Comparison of ENCODE assay signal across 21 mouse cellular contexts in the genomic region with DNA sequence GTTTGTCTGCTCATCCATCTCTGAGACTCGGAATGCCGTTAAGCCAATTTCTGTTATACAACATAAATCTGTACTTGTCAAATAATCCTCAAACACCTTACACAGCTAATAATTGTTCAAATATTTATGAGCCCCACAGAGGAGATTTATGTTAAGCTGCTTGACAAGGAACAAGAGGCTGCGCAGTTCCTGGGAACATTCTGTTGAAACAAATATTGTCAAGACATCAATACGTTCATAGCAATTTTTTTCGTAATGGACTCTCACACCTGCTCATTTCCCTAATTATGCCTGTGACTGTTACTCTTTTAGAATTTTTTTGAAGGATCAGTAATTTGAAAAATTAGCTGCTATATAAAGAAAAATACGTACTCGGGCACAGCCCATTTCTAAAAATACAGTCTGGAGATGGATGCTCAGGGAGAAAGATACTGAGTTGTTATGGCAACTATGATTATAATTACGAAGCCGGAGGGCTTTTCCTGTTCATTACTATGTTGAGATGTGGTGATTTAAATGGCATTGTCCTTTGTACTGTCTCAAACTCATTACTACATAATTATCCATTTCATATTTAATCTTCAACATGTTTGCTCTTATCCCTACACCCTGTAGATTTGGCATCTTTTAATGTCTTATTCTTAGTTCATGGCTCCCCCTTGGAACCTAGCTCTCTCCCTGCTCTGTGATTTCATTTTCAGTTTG. TPM values are rescaled to one million over a fixed set of nuclear protein-coding genes. Genes with fewer than 3 reads are reported as not detected.
DNase-seq lines count a peak whose midpoint lies in the region; ATAC-seq and TF ChIP-seq lines count a peak whose summit lies in the region.
"Had no signal": no experiment of that assay in that cellular context is flagged by ENCODE, and none has a peak within 500 bp of the region (broad histone marks: within the 10 kb centered on the region; RNA-seq: fewer than 3 reads in every experiment).

No protein-coding gene starts in this region.

- peak; percentile 64 for ATAC-seq in forebrain, embryonic 14.5 days
- peak; percentile 43; the same call in 1 of the 2 replicates for ATAC-seq in hindbrain, embryonic 15.5 days (ENCODE audit: low FRiP score, low read depth)
- ATAC-seq in neural tube, embryonic 15.5 days (ENCODE audit: low FRiP score), result peak; percentile 58
- ATAC-seq: inflammation-experienced regulatory T-cells, adult 6 months; liver, embryonic 12.5 days had no signal

- no peak for TF ChIP-seq CTCF in left cerebral cortex, adult 2 months (IDR thresholded peaks at IDR 0.05)

- H3K9ac ChIP-seq in forebrain, embryonic 14.5 days (ENCODE audit: low read length), result no peak overlapping the region
- no peak overlapping the region for H3K9ac ChIP-seq in hindbrain, embryonic 15.5 days
- no peak overlapping the region for H3K9ac ChIP-seq in neural tube, embryonic 15.5 days (replicated peaks)
- H3K9ac ChIP-seq: limb, embryonic 12.5 days; liver, embryonic 12.5 days had no signal

- H3K27ac ChIP-seq in left cerebral cortex, adult 2 months, result peak overlapping the region; percentile 13; the same call in 1 of the 2 replicates
- H3K27ac ChIP-seq in forebrain, embryonic 14.5 days (ENCODE audit: low read depth, low read length), result peak overlapping the region; percentile 22; the same call in 1 of the 2 replicates
- peak overlapping the region; percentile 71 for H3K27ac ChIP-seq in hindbrain, embryonic 15.5 days (replicated peaks)
- H3K27ac ChIP-seq in neural tube, embryonic 15.5 days (replicated peaks), result peak overlapping the region; percentile 77
- H3K27ac ChIP-seq in limb, embryonic 10.5 days, result no peak overlapping the region
- H3K27ac ChIP-seq: limb, embryonic 12.5 days; liver, embryonic 12.5 days had no signal

- intact Hi-C loops in left cerebral cortex, adult 2 months (cut with DNase I), result no loop called here
- intact Hi-C loops in left cerebral cortex, postnatal 36 days (cut with DNase I), result loop anchor here (5.0 kb wide), 1 partner anchor 54 kb away; no protein-coding TSS in a partner anchor

- peaks cover 15% of the 10 kb centered on the region for H3K4me1 ChIP-seq in forebrain, embryonic 14.5 days (ENCODE audit: control insufficient read depth, insufficient read depth, low read length)
- H3K4me1 ChIP-seq in hindbrain, embryonic 15.5 days (replicated peaks), result peaks cover 38% of the 10 kb centered on the region
- peaks cover 26% of the 10 kb centered on the region for H3K4me1 ChIP-seq in neural tube, embryonic 15.5 days
- peaks cover 12% of the 10 kb centered on the region for H3K4me1 ChIP-seq in limb, embryonic 10.5 days
- H3K4me1 ChIP-seq: liver, embryonic 12.5 days; megakaryocyte, embryonic 14.5 days had no signal

- no peak overlapping the region for H3K4me3 ChIP-seq in left cerebral cortex, adult 2 months
- no peak overlapping the region for H3K4me3 ChIP-seq in forebrain, embryonic 14.5 days (ENCODE audit: low read depth, low read length)
- no peak overlapping the region for H3K4me3 ChIP-seq in hindbrain, embryonic 15.5 days
- no peak overlapping the region for H3K4me3 ChIP-seq in neural tube, embryonic 15.5 days (replicated peaks)
- no peak overlapping the region for H3K4me3 ChIP-seq in limb, embryonic 10.5 days
- H3K4me3 ChIP-seq: limb, embryonic 12.5 days; liver, embryonic 12.5 days; megakaryocyte, embryonic 14.5 days; myocyte had no signal

- no peak for DNase-seq in left cerebral cortex, adult 2 months (ENCODE audit: extremely low spot score in 1 of 2, low spot score in 2 of 2)
- DNase-seq in left cerebral cortex, postnatal 36 days (ENCODE audit: low spot score in 2 of 2), result no peak
- DNase-seq in forebrain, embryonic 14.5 days (ENCODE audit: low spot score), result peak; percentile 70
- DNase-seq in limb, embryonic 10.5 days (ENCODE audit: low spot score), result no peak
- no peak for DNase-seq in kidney, postnatal 4 days
- DNase-seq: adrenal gland, adult 2 months; cerebellum, adult 9-11 months; heart, postnatal 10 days; kidney, adult 8-10 months; kidney, postnatal 14 days; lung, adult 2 months; thymus, postnatal 14 days had no signal

- H3K27me3 ChIP-seq in forebrain, embryonic 14.5 days (replicated peaks; ENCODE audit: control insufficient read depth, insufficient read depth, low read length), result peaks cover 4% of the 10 kb centered on the region; the same call in 1 of the 2 replicates
- H3K27me3 ChIP-seq in hindbrain, embryonic 15.5 days, result 0 out of 2 replicates have a peak, but pooled peaks cover 17% of the 10 kb centered on the region
- peaks cover 16% of the 10 kb centered on the region for H3K27me3 ChIP-seq in neural tube, embryonic 15.5 days (replicated peaks)
- H3K27me3 ChIP-seq in limb, embryonic 10.5 days (ENCODE audit: low read depth, poor library complexity, severe bottlenecking), result peaks cover 41% of the 10 kb centered on the region

- 70% methylated on average over 9 of the region's 9 CpGs for WGBS in forebrain, embryonic 14.5 days
- WGBS in hindbrain, embryonic 15.5 days, result 47% methylated on average over 9 of the region's 9 CpGs
- WGBS in neural tube, embryonic 15.5 days, result 38% methylated on average over 9 of the region's 9 CpGs
- 91% methylated on average over 9 of the region's 9 CpGs for WGBS in limb, embryonic 10.5 days

- no peak overlapping the region for H3K4me2 ChIP-seq in forebrain, embryonic 14.5 days (ENCODE audit: low read length)
- H3K4me2 ChIP-seq in hindbrain, embryonic 15.5 days, result no peak overlapping the region
- H3K4me2 ChIP-seq in neural tube, embryonic 15.5 days, result no peak overlapping the region; the same call in 1 of the 2 replicates
- H3K4me2 ChIP-seq: heart, embryonic 11.5 days; limb, embryonic 12.5 days; liver, embryonic 12.5 days had no signal

- no peaks in the 10 kb centered on the region for H3K9me3 ChIP-seq in forebrain, embryonic 14.5 days (replicated peaks; ENCODE audit: control insufficient read depth, low read length)
- H3K9me3 ChIP-seq in hindbrain, embryonic 15.5 days, result no peaks in the 10 kb centered on the region
- no peaks in the 10 kb centered on the region for H3K9me3 ChIP-seq in neural tube, embryonic 15.5 days (replicated peaks)
- no peaks in the 10 kb centered on the region for H3K9me3 ChIP-seq in limb, embryonic 10.5 days (replicated peaks)
- H3K9me3 ChIP-seq: limb, embryonic 12.5 days; liver, embryonic 12.5 days; megakaryocyte, embryonic 14.5 days had no signal

- H3K36me3 ChIP-seq in forebrain, embryonic 14.5 days (ENCODE audit: control insufficient read depth, insufficient read depth, low read length), result no peaks in the 10 kb centered on the region
- no peaks in the 10 kb centered on the region for H3K36me3 ChIP-seq in hindbrain, embryonic 15.5 days
- no peaks in the 10 kb centered on the region for H3K36me3 ChIP-seq in neural tube, embryonic 15.5 days
- H3K36me3 ChIP-seq in limb, embryonic 10.5 days, result no peaks in the 10 kb centered on the region
- H3K36me3 ChIP-seq: limb, embryonic 12.5 days; liver, embryonic 12.5 days had no signal

RNA-seq across cellular contexts. Expression of a gene that starts 3.9 kb away (rescaled TPM):
- total RNA-seq in left cerebral cortex, adult 2 months (2021), result 1 to 10 TPM; 3.7 to 3.9 TPM
- total RNA-seq in left cerebral cortex, postnatal 36 days (2021), result 1 to 10 TPM; 2.8 to 5.6 TPM
- 1.2 and 1.6 TPM in 2 replicates for polyA plus RNA-seq in forebrain, embryonic 14.5 days (2014; fragmentation: Nextera tagmentation; extraction: Ambion mirVana)
- 0.82 and 1.4 TPM in 2 replicates for polyA plus RNA-seq in hindbrain, embryonic 15.5 days (2015; fragmentation: Nextera tagmentation; extraction: Ambion mirVana)
- 1.3 and 1.4 TPM in 2 replicates for polyA plus RNA-seq in neural tube, embryonic 15.5 days (2015; fragmentation: Nextera tagmentation; extraction: Ambion mirVana)
- 0.11 and 0.49 TPM in 2 replicates for polyA plus RNA-seq in limb, embryonic 10.5 days (2016; fragmentation: Nextera tagmentation; extraction: Ambion mirVana)
- polyA plus RNA-seq: C2C12; heart, embryonic 11.5 days; inflammation-experienced regulatory T-cells, adult 6 months; myocyte had no signal
